Mouse (Mus musculus): Measurements from ENCODE around the gene Dtx2. TPM values are rescaled to one million over a fixed set of nuclear protein-coding genes. Genes with fewer than 3 reads are reported as not detected.

Gene Dtx2
- polyA plus RNA-seq, 1 experiment, result 9.3 TPM

DNA sequence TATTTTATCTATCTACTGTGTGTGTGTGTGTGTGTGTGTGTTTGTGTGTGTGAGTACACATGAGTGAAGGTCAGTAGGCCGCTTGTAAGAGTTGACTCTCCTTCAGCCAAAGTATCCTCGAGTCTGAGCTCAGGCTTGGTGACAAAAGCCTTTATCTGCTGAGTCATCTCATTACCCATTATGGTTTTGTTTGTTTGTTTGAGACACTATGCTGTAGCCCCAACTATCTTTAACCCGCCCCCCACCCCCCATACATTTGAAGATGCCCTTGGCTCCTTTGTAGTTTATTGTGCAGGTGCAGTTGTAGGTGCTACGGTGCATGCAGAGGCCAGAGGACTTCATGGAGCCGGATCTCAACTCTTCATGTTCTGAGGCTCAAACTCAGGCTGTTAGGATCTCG, 6.6 kb downstream of the Dtx2 start:
- no peak overlapping the region for H3K27ac ChIP-seq (ENCODE audit: control insufficient read depth, insufficient read depth, low read depth, low read length, poor library complexity)
- WGBS, result 81% methylated on average over 6 of the region's 6 CpGs
- TF ChIP-seq CTCF (IDR thresholded peaks at IDR 0.05; ENCODE audit: control insufficient read depth, insufficient read depth, low read length), result no peak
- no peak for TF ChIP-seq POLR2A (IDR thresholded peaks at IDR 0.05; ENCODE audit: borderline replicate concordance, control insufficient read depth, low read depth, low read length)
- no peak overlapping the region for H3K4me3 ChIP-seq (replicated peaks; ENCODE audit: control insufficient read depth, low read depth, low read length)
- H3K4me1 ChIP-seq (ENCODE audit: control insufficient read depth, insufficient read depth, low read length), result no peaks in the 10 kb centered on the region; the same call in 1 of the 2 replicates

DNA sequence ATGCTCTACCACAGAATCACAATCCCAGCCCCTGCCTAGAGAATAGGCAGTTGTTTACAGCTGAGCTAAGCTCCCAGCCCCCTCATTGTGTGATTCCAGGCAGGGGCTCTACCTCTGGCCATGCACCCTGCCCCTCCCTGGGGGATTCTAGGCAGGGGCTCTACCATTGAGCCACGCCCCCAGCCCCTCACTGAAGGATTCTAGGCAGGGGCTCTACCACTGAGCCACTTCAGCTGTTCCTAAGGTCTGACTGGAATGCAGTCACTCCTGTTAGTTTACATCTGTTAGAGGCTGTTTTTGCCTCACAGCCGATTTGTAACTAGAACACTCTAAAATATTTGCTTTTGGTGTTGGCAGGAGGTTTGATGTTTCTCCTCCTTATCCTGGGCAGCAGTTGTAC, 7.7 kb downstream of the Dtx2 start:
- Histone ChIP-seq H3K4me3 (replicated peaks; ENCODE audit: control insufficient read depth, low read depth, low read length) (no peak overlapping the region), H3K4me1 (ENCODE audit: control insufficient read depth, insufficient read depth, low read length) (no peaks in the 10 kb centered on the region; the same call in 1 of the 2 replicates), H3K27ac (ENCODE audit: control insufficient read depth, insufficient read depth, low read depth, low read length, poor library complexity) (no peak overlapping the region)
- TF ChIP-seq CTCF (IDR thresholded peaks at IDR 0.05; ENCODE audit: control insufficient read depth, insufficient read depth, low read length), result no peak
- no peak for TF ChIP-seq POLR2A (IDR thresholded peaks at IDR 0.05; ENCODE audit: borderline replicate concordance, control insufficient read depth, low read depth, low read length)
- 64% methylated on average over 2 of the region's 2 CpGs for WGBS

DNA sequence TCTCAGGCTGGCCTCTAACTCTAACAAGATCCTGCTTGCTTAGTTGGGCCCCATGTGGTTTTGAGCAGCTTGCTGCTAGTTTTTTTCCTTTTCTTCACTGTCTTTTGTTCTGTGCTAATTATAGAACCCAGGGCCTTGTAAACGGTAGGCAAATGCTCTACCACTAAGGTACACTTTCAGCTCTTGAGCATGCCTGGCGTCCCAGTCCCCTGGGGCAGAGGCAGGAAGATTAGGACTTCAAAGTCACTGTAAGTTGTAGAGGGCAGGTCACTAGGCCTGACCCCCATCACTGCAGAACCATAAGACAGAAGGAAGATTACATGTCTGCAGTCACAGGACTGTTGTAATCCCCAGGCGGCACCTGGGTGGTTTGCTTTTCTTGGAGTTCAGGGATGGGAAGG, 8.2 kb downstream of the Dtx2 start:
- WGBS, result 54% methylated on average over 3 of the region's 3 CpGs
- H3K27ac ChIP-seq (ENCODE audit: control insufficient read depth, insufficient read depth, low read depth, low read length, poor library complexity), result no peak overlapping the region
- H3K4me1 ChIP-seq (ENCODE audit: control insufficient read depth, insufficient read depth, low read length), result no peaks in the 10 kb centered on the region; the same call in 1 of the 2 replicates
- no peak overlapping the region for H3K4me3 ChIP-seq (replicated peaks; ENCODE audit: control insufficient read depth, low read depth, low read length)
- TF ChIP-seq POLR2A (IDR thresholded peaks at IDR 0.05; ENCODE audit: borderline replicate concordance, control insufficient read depth, low read depth, low read length), result no peak

DNA sequence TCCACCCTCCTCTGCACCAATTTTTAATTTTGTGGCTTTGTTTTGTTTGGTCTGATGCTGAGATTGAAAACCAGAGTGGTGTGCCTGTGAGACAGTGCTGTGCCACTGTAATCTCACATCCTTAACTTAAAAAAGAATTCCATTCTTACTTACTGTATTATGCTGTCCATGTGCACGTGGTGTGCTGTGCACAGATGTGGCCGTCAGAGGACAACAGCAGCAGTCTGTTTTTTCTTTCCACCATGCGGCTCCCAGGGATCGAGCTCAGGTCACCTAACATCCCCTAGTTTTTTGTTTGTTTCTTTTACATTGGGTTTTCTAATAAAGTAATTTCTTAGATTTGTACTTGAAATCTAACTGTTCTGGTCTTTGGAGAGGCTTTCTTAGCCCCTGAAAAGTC, 9.9 kb downstream of the Dtx2 start:
- Histone ChIP-seq H3K4me1 (ENCODE audit: control insufficient read depth, insufficient read depth, low read length) (no peaks in the 10 kb centered on the region; the same call in 1 of the 2 replicates), H3K27ac (ENCODE audit: control insufficient read depth, insufficient read depth, low read depth, low read length, poor library complexity) (no peak overlapping the region), H3K4me3 (replicated peaks; ENCODE audit: control insufficient read depth, low read depth, low read length) (no peak overlapping the region)
- whole genome bisulfite sequencing, result 84% methylated on average over 4 of the region's 4 CpGs
- no peak for TF ChIP-seq POLR2A (IDR thresholded peaks at IDR 0.05; ENCODE audit: borderline replicate concordance, control insufficient read depth, low read depth, low read length)
- TF ChIP-seq CTCF (IDR thresholded peaks at IDR 0.05; ENCODE audit: control insufficient read depth, insufficient read depth, low read length), result no peak

DNA sequence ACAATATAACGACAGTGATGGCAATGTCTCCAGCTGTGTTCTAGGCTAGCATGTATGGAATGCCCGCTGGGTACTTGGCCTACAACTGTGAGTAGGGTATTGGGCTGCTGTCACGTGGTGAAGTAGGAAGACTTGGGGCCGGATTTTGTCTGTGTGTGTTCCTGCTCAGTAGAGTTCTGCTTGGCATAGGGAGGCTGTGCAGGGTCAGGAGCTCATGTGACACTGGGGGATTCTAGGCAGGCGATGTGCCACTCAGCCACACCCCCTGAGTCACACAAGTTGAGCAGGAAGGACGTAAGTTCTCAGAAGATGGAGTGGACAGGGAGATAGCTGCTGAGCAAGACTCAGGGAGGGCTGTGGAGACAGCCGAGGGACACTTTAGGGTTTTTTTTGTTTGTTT, 13.1 kb downstream of the Dtx2 start:
- 60% methylated on average over 7 of the region's 7 CpGs for WGBS
- Histone ChIP-seq H3K27ac (ENCODE audit: control insufficient read depth, insufficient read depth, low read depth, low read length, poor library complexity) (no peak overlapping the region), H3K4me1 (ENCODE audit: control insufficient read depth, insufficient read depth, low read length) (no peaks in the 10 kb centered on the region), H3K4me3 (replicated peaks; ENCODE audit: control insufficient read depth, low read depth, low read length) (no peak overlapping the region)
- TF ChIP-seq POLR2A (IDR thresholded peaks at IDR 0.05; ENCODE audit: borderline replicate concordance, control insufficient read depth, low read depth, low read length) (no peak), CTCF (IDR thresholded peaks at IDR 0.05; ENCODE audit: control insufficient read depth, insufficient read depth, low read length) (no peak)

DNA sequence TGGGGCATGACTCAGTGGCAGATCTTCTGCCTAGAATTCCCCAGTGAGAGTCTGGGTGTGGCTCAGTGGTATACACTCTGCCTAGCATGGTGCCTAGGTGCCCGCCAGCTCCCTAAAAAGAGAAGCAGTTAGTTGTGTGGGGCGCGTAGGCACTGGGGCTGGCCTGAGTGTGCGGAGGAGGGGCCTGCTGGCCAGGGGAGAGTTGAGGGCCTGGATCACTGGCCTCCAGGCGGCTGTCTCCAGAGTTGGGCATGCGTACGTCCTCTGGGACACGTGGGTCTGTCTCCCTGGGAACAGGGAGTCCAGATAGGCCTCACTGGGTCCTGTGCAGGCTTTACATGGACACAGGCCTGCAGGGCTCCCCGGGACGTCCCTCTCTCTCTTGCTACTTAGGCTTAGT, 20.3 kb downstream of the Dtx2 start:
- no peak overlapping the region for H3K4me3 ChIP-seq (replicated peaks; ENCODE audit: control insufficient read depth, low read depth, low read length)
- H3K4me1 ChIP-seq (ENCODE audit: control insufficient read depth, insufficient read depth, low read length), result no peaks in the 10 kb centered on the region
- WGBS, result 83% methylated on average over 10 of the region's 10 CpGs
- no peak for TF ChIP-seq CTCF (IDR thresholded peaks at IDR 0.05; ENCODE audit: control insufficient read depth, insufficient read depth, low read length)
- TF ChIP-seq POLR2A (IDR thresholded peaks at IDR 0.05; ENCODE audit: borderline replicate concordance, control insufficient read depth, low read depth, low read length), result no peak
- no peak overlapping the region; the same call in 1 of the 2 replicates for H3K27ac ChIP-seq (ENCODE audit: control insufficient read depth, insufficient read depth, low read depth, low read length, poor library complexity)

- Histone ChIP-seq H3K27ac (ENCODE audit: control insufficient read depth, insufficient read depth, low read depth, low read length, poor library complexity) (no peak overlapping the region), H3K4me1 (ENCODE audit: control insufficient read depth, insufficient read depth, low read length) (no peaks in the 10 kb centered on the region), H3K4me3 (replicated peaks; ENCODE audit: control insufficient read depth, low read depth, low read length) (no peak overlapping the region)
- TF ChIP-seq POLR2A (IDR thresholded peaks at IDR 0.05; ENCODE audit: borderline replicate concordance, control insufficient read depth, low read depth, low read length) (no peak), CTCF (IDR thresholded peaks at IDR 0.05; ENCODE audit: control insufficient read depth, insufficient read depth, low read length) (no peak)
- 83% methylated on average over 10 of the region's 10 CpGs for WGBS
Measured at GRCm38 (mm10) chr5:136015586-136015985, 21.0 kb downstream of the Dtx2 start.

GRCm38 (mm10) chr5:136016014-136016876, 21.6 kb downstream of the Dtx2 start:
- 80% methylated on average over 10 of the region's 10 CpGs for WGBS
- Histone ChIP-seq H3K4me3 (replicated peaks; ENCODE audit: control insufficient read depth, low read depth, low read length) (no peak overlapping the region), H3K27ac (ENCODE audit: control insufficient read depth, insufficient read depth, low read depth, low read length, poor library complexity) (no peak overlapping the region), H3K4me1 (ENCODE audit: control insufficient read depth, insufficient read depth, low read length) (no peaks in the 10 kb centered on the region)
- no peak for TF ChIP-seq POLR2A (IDR thresholded peaks at IDR 0.05; ENCODE audit: borderline replicate concordance, control insufficient read depth, low read depth, low read length)
- no peak for TF ChIP-seq CTCF (IDR thresholded peaks at IDR 0.05; ENCODE audit: control insufficient read depth, insufficient read depth, low read length)
